In genomic region chr10:89483113-89483512, GRCm38 (mm10) we compare ENCODE assay signal across 30 mouse cellular contexts. TPM values are rescaled to one million over a fixed set of nuclear protein-coding genes. Genes with fewer than 3 reads are reported as not detected.
DNase-seq lines count a peak whose midpoint lies in the region; ATAC-seq and TF ChIP-seq lines count a peak whose summit lies in the region.
"Had no signal": no experiment of that assay in that cellular context is flagged by ENCODE, and none has a peak within 500 bp of the region (broad histone marks: within the 10 kb centered on the region; RNA-seq: fewer than 3 reads in every experiment).

No protein-coding gene starts in this region.

- no peak overlapping the region for H3K9ac ChIP-seq in midbrain, postnatal 0 days (replicated peaks; ENCODE audit: low read length, poor library complexity, severe bottlenecking)
- no peak overlapping the region for H3K9ac ChIP-seq in intestine, embryonic 14.5 days (ENCODE audit: low read length)
- H3K9ac ChIP-seq in intestine, embryonic 16.5 days (ENCODE audit: low read depth, low read length), result no peak overlapping the region
- H3K9ac ChIP-seq: forebrain, embryonic 13.5 days; heart, embryonic 12.5 days; heart, embryonic 15.5 days; hindbrain, embryonic 13.5 days had no signal

- H3K9me3 ChIP-seq in midbrain, embryonic 10.5 days (replicated peaks), result no peaks in the 10 kb centered on the region
- H3K9me3 ChIP-seq in midbrain, postnatal 0 days (ENCODE audit: low read length), result no peaks in the 10 kb centered on the region
- H3K9me3 ChIP-seq in intestine, embryonic 14.5 days (ENCODE audit: control insufficient read depth, low read length), result no peaks in the 10 kb centered on the region
- no peaks in the 10 kb centered on the region for H3K9me3 ChIP-seq in intestine, embryonic 16.5 days (ENCODE audit: control insufficient read depth, low read length)
- H3K9me3 ChIP-seq: forebrain, embryonic 10.5 days; forebrain, embryonic 13.5 days; G1E; heart, embryonic 12.5 days; heart, embryonic 15.5 days; hindbrain, embryonic 10.5 days; hindbrain, embryonic 13.5 days had no signal

- no peaks in the 10 kb centered on the region for H3K36me3 ChIP-seq in midbrain, embryonic 10.5 days
- no peaks in the 10 kb centered on the region for H3K36me3 ChIP-seq in midbrain, postnatal 0 days (ENCODE audit: insufficient read depth, low read length)
- no peaks in the 10 kb centered on the region for H3K36me3 ChIP-seq in intestine, embryonic 14.5 days (ENCODE audit: control insufficient read depth, insufficient read depth, low read length)
- 0 out of 2 replicates have a peak, but pooled peaks cover 3% of the 10 kb centered on the region for H3K36me3 ChIP-seq in intestine, embryonic 16.5 days (ENCODE audit: control insufficient read depth, insufficient read depth, low read length)
- H3K36me3 ChIP-seq: forebrain, embryonic 10.5 days; G1E; heart, embryonic 12.5 days; heart, embryonic 15.5 days; hindbrain, embryonic 10.5 days; hindbrain, embryonic 13.5 days had no signal

- 90% methylated on average over 14 of the region's 14 CpGs for WGBS in midbrain, embryonic 10.5 days
- WGBS in midbrain, postnatal 0 days, result 91% methylated on average over 14 of the region's 14 CpGs
- WGBS in intestine, embryonic 14.5 days, result 83% methylated on average over 14 of the region's 14 CpGs
- 74% methylated on average over 14 of the region's 14 CpGs for WGBS in intestine, embryonic 16.5 days

- no peak overlapping the region for H3K4me3 ChIP-seq in midbrain, embryonic 10.5 days
- no peak overlapping the region for H3K4me3 ChIP-seq in midbrain, postnatal 0 days (ENCODE audit: low read depth, low read length)
- H3K4me3 ChIP-seq in intestine, embryonic 14.5 days (ENCODE audit: low read depth, low read length), result no peak overlapping the region
- H3K4me3 ChIP-seq in intestine, embryonic 16.5 days (ENCODE audit: low read length), result no peak overlapping the region
- H3K4me3 ChIP-seq: forebrain, embryonic 10.5 days; forebrain, embryonic 13.5 days; heart, embryonic 12.5 days; heart, embryonic 15.5 days; hindbrain, embryonic 10.5 days; hindbrain, embryonic 13.5 days had no signal

- TF ChIP-seq CTCF in midbrain, postnatal 0 days (IDR thresholded peaks at IDR 0.05), result no peak

- no peak overlapping the region for H3K4me2 ChIP-seq in midbrain, postnatal 0 days (ENCODE audit: low read depth, low read length, poor library complexity, severe bottlenecking)
- no peak overlapping the region for H3K4me2 ChIP-seq in intestine, embryonic 14.5 days (ENCODE audit: low read length)
- peak overlapping the region; percentile 19; the same call in 1 of the 2 replicates for H3K4me2 ChIP-seq in intestine, embryonic 16.5 days (ENCODE audit: low read depth, low read length)
- H3K4me2 ChIP-seq: heart, embryonic 12.5 days; heart, embryonic 15.5 days had no signal

- peaks cover 24% of the 10 kb centered on the region for H3K27me3 ChIP-seq in midbrain, embryonic 10.5 days (ENCODE audit: low read depth, poor library complexity, severe bottlenecking)
- H3K27me3 ChIP-seq in midbrain, postnatal 0 days (ENCODE audit: insufficient read depth, low read length), result no peaks in the 10 kb centered on the region
- no peaks in the 10 kb centered on the region for H3K27me3 ChIP-seq in intestine, embryonic 14.5 days (replicated peaks; ENCODE audit: control insufficient read depth, insufficient read depth, low read length)
- no peaks in the 10 kb centered on the region for H3K27me3 ChIP-seq in intestine, embryonic 16.5 days (replicated peaks; ENCODE audit: control insufficient read depth, insufficient read depth, low read length)
- H3K27me3 ChIP-seq: CH12.LX; forebrain, embryonic 13.5 days; heart, embryonic 12.5 days; heart, embryonic 15.5 days; Patski had no signal

- H3K27ac ChIP-seq in midbrain, embryonic 10.5 days (replicated peaks), result peak overlapping the region; percentile 57
- H3K27ac ChIP-seq in midbrain, postnatal 0 days (ENCODE audit: low read depth, low read length), result no peak overlapping the region
- H3K27ac ChIP-seq in intestine, embryonic 14.5 days (ENCODE audit: low read depth), result peak overlapping the region; percentile 12; the same call in 1 of the 2 replicates
- peak overlapping the region; percentile 45 for H3K27ac ChIP-seq in intestine, embryonic 16.5 days (ENCODE audit: low read length)
- H3K27ac ChIP-seq: forebrain, embryonic 13.5 days; heart, embryonic 15.5 days; hindbrain, embryonic 13.5 days had no signal

- ATAC-seq in midbrain, postnatal 0 days (ENCODE audit: low FRiP score), result no peak
- no peak for ATAC-seq in intestine, embryonic 14.5 days (replicated peaks; ENCODE audit: low FRiP score, low TSS enrichment, low read depth)
- no peak for ATAC-seq in intestine, embryonic 16.5 days
- ATAC-seq: forebrain, embryonic 13.5 days; forebrain, embryonic 16.5 days; hindbrain, embryonic 16.5 days; Patski had no signal

- DNase-seq in midbrain, embryonic 10.5 days (ENCODE audit: low spot score), result no peak
- DNase-seq in midbrain, postnatal 0 days (ENCODE audit: low spot score), result no peak
- no peak for DNase-seq in intestine, embryonic 14.5 days (ENCODE audit: low spot score)
- DNase-seq in thymus, postnatal 14 days, result no peak
- no peak for DNase-seq in lung, adult 18-20 months
- DNase-seq: adrenal gland, postnatal 10 days; adrenal gland, postnatal 36 days; B cell, adult 2 months; cerebellum, adult 18-20 months; cerebellum, adult 9-10 months; cerebellum, postnatal 14 days; gastrocnemius, postnatal 10 days; gastrocnemius, postnatal 36 days; heart, postnatal 10 days; heart, postnatal 36 days had no signal

- H3K4me1 ChIP-seq in midbrain, embryonic 10.5 days, result peaks cover 34% of the 10 kb centered on the region
- H3K4me1 ChIP-seq in midbrain, postnatal 0 days (ENCODE audit: insufficient read depth, low read length), result no peaks in the 10 kb centered on the region
- no peaks in the 10 kb centered on the region for H3K4me1 ChIP-seq in intestine, embryonic 14.5 days (replicated peaks; ENCODE audit: control insufficient read depth, insufficient read depth, low read length)
- peaks cover 13% of the 10 kb centered on the region for H3K4me1 ChIP-seq in intestine, embryonic 16.5 days (ENCODE audit: control insufficient read depth, insufficient read depth, low read length)
- H3K4me1 ChIP-seq: heart, embryonic 12.5 days; heart, embryonic 15.5 days had no signal

RNA-seq across cellular contexts. Expression of gene Gas2l3, which starts 39.3 kb away (rescaled TPM):
- 18.7 and 19.4 TPM in 2 replicates for polyA plus RNA-seq in midbrain, embryonic 10.5 days (2016; fragmentation: Nextera tagmentation; extraction: Ambion mirVana)
- 3.7 and 7.0 TPM in 2 replicates for total RNA-seq in midbrain, postnatal 0 days (2014; rRNA removed)
- polyA plus RNA-seq in midbrain, postnatal 0 days (2015; fragmentation: Nextera tagmentation; extraction: Ambion mirVana), result 1.6 and 1.7 TPM in 2 replicates
- 19.3 and 22.3 TPM in 2 replicates for polyA plus RNA-seq in intestine, embryonic 14.5 days (2014; fragmentation: Nextera tagmentation; extraction: Ambion mirVana)
- polyA plus RNA-seq in intestine, embryonic 16.5 days (2015; fragmentation: Nextera tagmentation; extraction: Ambion mirVana), result 13.1 and 13.6 TPM in 2 replicates
- polyA plus RNA-seq: G1E had no signal

RNA-seq across cellular contexts. Expression of gene Nr1h4, which starts 50.3 kb away (rescaled TPM):
- polyA plus RNA-seq in midbrain, embryonic 10.5 days (2016; fragmentation: Nextera tagmentation; extraction: Ambion mirVana), result 0.07 and 0.20 TPM in 2 replicates
- total RNA-seq in midbrain, postnatal 0 days (2014; rRNA removed), result not detected in 2 replicates
- not detected in 2 replicates for polyA plus RNA-seq in midbrain, postnatal 0 days (2015; fragmentation: Nextera tagmentation; extraction: Ambion mirVana)
- polyA plus RNA-seq in intestine, embryonic 14.5 days (2014; fragmentation: Nextera tagmentation; extraction: Ambion mirVana), result 16.2 and 17.8 TPM in 2 replicates
- 84.0 and 108 TPM in 2 replicates for polyA plus RNA-seq in intestine, embryonic 16.5 days (2015; fragmentation: Nextera tagmentation; extraction: Ambion mirVana)
- total RNA-seq: CH12.LX; G1E; gastrocnemius, postnatal 10 days; gastrocnemius, postnatal 36 days; granulocyte monocyte progenitor cell, adult 5-6 weeks had no signal
- polyA plus RNA-seq: embryonic facial prominence, embryonic 11.5 days; embryonic facial prominence, embryonic 14.5 days; forebrain, embryonic 10.5 days; G1E; hindbrain, embryonic 10.5 days; hindbrain, embryonic 13.5 days had no signal

Comparison
In these comparisons a context has a peak if more than half of its experiments do, and no peak if none do; other contexts are left out.
1. RNA of gene Nr1h4, which starts 50.3 kb away (polyA plus RNA-seq): 84.0 to 108 TPM in intestine, embryonic 16.5 days and 16.2 to 17.8 TPM in intestine, embryonic 14.5 days; 0.07 to 0.20 TPM in midbrain, embryonic 10.5 days and not detected in midbrain, postnatal 0 days; every median in the first group is over 10 times any median in the second.